Mouse (Mus musculus) common myeloid progenitor, adult 5-6 weeks (primary cell): ENCODE results near the gene Prkaa2. TPM values are rescaled to one million over a fixed set of nuclear protein-coding genes. Genes with fewer than 3 reads are reported as not detected.

Experiments
- total RNA-seq: library from RNA; stranded (forward); fragments of 200-1000, 187-1606 nt; gene quantifications from 2 replicates; pipeline ENCODE4 v1.2.3, GENCODE M21; 2017

Prkaa2 gene
- total RNA-seq, 1 experiment from 2014 or later: 0.05 TPM

Other genes with a start within 250 kb of the Prkaa2 start
- not detected in 2 replicates for gene C8a, start 233.5 kb downstream of the Prkaa2 start, total RNA-seq
- gene Fyb2, start 196.4 kb downstream of the Prkaa2 start, total RNA-seq: not detected in 2 replicates
- 0.27 TPM in 1 of 2 replicates, not detected in the other for gene Plpp3, start 47.5 kb upstream of the Prkaa2 start, total RNA-seq